Mouse (Mus musculus) sigmoid colon, adult 10 weeks (tissue): Measurements from ENCODE around the gene Hacl1. TPM values are rescaled to one million over a fixed set of nuclear protein-coding genes. Genes with fewer than 3 reads are reported as not detected.

ENCODE experiments used
- polyA plus RNA-seq: library from polyadenylated mRNA; stranded (reverse); fragments of 350-450 nt; fragmentation: Illumina TruSeq; extraction: RNeasy Lipid Tissue Mini Kit (QIAGEN cat#74804); gene quantifications from one replicate; pipeline ENCODE4 v1.2.3, GENCODE M21; 2014; ENCODE audit warnings: low read depth, low replicate concordance

Gene Hacl1
- polyA plus RNA-seq = 7.9 TPM

GRCm38 (mm10) chr14:31640890-31641505 lies at the start of gene Hacl1, which contains the start of gene Btd:
Gene Hacl1 (minus strand): TSS chr14:31641286.
Gene Btd (plus strand): TSS chr14:31641028.

GRCm38 (mm10) chr14:31640346-31640889 lies 668 bp downstream of the Hacl1 start, which contains the start of gene Gm49387:
Gene Gm49387 (minus strand): TSS chr14:31640878.

DNA sequence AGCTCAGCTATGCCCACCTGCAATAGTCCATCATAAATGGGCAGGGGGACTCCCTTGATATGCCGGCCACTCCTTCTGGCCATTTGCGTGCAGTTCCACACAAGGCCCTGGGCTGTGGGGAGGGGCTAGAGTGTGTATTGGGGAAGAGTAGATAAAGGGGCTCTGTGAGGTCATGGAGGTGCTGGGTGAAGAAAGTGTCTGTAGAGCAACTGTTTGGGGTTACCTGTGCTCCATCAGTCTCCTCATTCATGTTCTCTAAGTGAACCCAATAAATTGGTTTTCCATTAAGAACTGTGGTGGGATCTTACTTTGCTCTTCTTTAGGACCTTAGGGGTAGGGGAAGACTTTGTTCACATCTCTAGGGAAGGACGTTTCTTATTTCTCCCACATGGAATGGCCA lies 49.8 kb downstream of the Hacl1 start, which contains the start of gene Colq:
Colq (minus strand) TSS at position 101 of the 400 bp plus-strand sequence.

Other genes with a start within 250 kb of the Hacl1 start
- 25.8 TPM for gene Sh3bp5, start 205.2 kb downstream of the Hacl1 start, polyA plus RNA-seq
- 49.8 TPM for gene Eaf1, start 146.9 kb downstream of the Hacl1 start, polyA plus RNA-seq
- 53.1 TPM for gene Mettl6, start 146.2 kb downstream of the Hacl1 start, polyA plus RNA-seq
- 0.63 TPM for gene Colq, start 49.9 kb downstream of the Hacl1 start, polyA plus RNA-seq
- not detected for gene Gm49387, start 408 bp downstream of the Hacl1 start, polyA plus RNA-seq
- gene Btd, start 258 bp downstream of the Hacl1 start, polyA plus RNA-seq = 2.1 TPM
- 51.6 TPM for gene Ankrd28, start 189.4 kb upstream of the Hacl1 start, polyA plus RNA-seq